Mouse (Mus musculus): ENCODE data around the gene Efnb2. TPM values are rescaled to one million over a fixed set of nuclear protein-coding genes. Genes with fewer than 3 reads are reported as not detected.

Gene Efnb2
- polyA plus RNA-seq, 1 experiment from 2014 or later = 14.7 TPM

GRCm38 (mm10) chr8:8602616-8603461, 58.2 kb downstream of the Efnb2 start:
- H3K4me1 ChIP-seq = no peaks in the 10 kb centered on the region
- H3K4me3 ChIP-seq (replicated peaks) = no peak overlapping the region
- ATAC-seq (ENCODE audit: low FRiP score) = no peak
- no peaks in the 10 kb centered on the region for H3K36me3 ChIP-seq
- 85% methylated on average over 7 of the region's 7 CpGs for WGBS
- H3K27me3 ChIP-seq (replicated peaks) = no peaks in the 10 kb centered on the region
- H3K4me2 ChIP-seq = no peak overlapping the region
- no peak overlapping the region for H3K9ac ChIP-seq (replicated peaks)
- no peak overlapping the region for H3K27ac ChIP-seq (replicated peaks)
- no peaks in the 10 kb centered on the region for H3K9me3 ChIP-seq (replicated peaks)

DNA sequence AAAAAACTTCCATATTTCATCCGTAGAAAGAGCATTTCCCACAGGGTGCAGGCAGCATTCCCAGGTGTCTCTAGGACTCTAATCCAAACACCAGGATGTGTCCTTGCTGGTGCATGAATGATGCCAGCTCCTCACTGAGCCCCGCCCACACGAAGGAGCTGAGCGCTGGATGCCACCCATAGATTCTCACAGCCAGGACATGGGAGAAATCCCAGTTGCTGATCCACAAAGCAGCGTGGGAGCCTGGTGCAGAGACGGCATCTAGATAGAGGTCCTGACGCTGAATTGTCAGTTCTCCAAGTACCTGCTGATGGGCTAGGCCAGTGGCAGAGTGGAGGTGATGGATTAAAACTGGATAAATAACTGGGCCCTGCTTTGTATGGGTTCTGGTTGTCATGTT, 61.1 kb downstream of the Efnb2 start:
- no peaks in the 10 kb centered on the region for H3K4me1 ChIP-seq
- WGBS = 91% methylated on average over 7 of the region's 7 CpGs
- no peak for ATAC-seq (ENCODE audit: low FRiP score)

DNA sequence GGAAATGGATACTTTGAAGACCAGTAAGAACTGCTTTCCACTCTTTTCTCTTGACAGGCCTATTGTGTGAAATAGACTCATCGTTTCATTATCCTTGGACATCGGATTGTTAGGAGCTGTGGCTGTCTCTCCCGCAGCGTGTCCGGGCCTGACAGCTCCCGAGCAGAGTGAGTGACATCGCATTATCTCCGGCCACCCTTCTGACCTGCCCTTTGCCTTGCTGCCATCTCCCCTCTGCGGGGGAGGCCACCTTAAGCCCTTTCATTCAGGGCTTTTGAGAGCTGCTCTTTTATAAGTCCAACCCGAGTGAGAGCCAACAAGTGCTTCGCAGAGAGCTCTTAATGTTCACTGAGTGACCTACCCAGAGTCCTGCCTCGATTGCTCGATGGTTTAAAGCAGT, 63.6 kb downstream of the Efnb2 start:
- no peak for ATAC-seq (ENCODE audit: low FRiP score)
- 11% methylated on average over 13 of the region's 13 CpGs for WGBS
- Histone ChIP-seq H3K4me1 (no peaks in the 10 kb centered on the region), H3K27ac (replicated peaks) (no peak overlapping the region), H3K9me3 (replicated peaks) (no peaks in the 10 kb centered on the region), H3K4me2 (no peak overlapping the region), H3K4me3 (replicated peaks) (no peak overlapping the region), H3K27me3 (replicated peaks) (no peaks in the 10 kb centered on the region), H3K36me3 (no peaks in the 10 kb centered on the region), H3K9ac (replicated peaks) (no peak overlapping the region)

More for the DNA sequence above, 61.1 kb downstream of the Efnb2 start:
- no peak overlapping the region for H3K9ac ChIP-seq (replicated peaks)
- H3K27me3 ChIP-seq (replicated peaks) = no peaks in the 10 kb centered on the region
- no peaks in the 10 kb centered on the region for H3K36me3 ChIP-seq
- H3K4me2 ChIP-seq = no peak overlapping the region
- H3K27ac ChIP-seq (replicated peaks) = no peak overlapping the region
- no peak overlapping the region for H3K4me3 ChIP-seq (replicated peaks)
- no peaks in the 10 kb centered on the region for H3K9me3 ChIP-seq (replicated peaks)

GRCm38 (mm10) chr8:8595831-8596611, 65.0 kb downstream of the Efnb2 start:
- H3K4me3 ChIP-seq (replicated peaks) = no peak overlapping the region
- WGBS = 57% methylated on average over 12 of the region's 12 CpGs
- H3K9me3 ChIP-seq (replicated peaks) = no peaks in the 10 kb centered on the region
- H3K4me1 ChIP-seq = no peaks in the 10 kb centered on the region
- no peaks in the 10 kb centered on the region for H3K27me3 ChIP-seq (replicated peaks)
- H3K27ac ChIP-seq (replicated peaks) = no peak overlapping the region
- H3K9ac ChIP-seq (replicated peaks) = no peak overlapping the region
- H3K36me3 ChIP-seq = no peaks in the 10 kb centered on the region
- ATAC-seq (ENCODE audit: low FRiP score) = no peak
- no peak overlapping the region for H3K4me2 ChIP-seq

DNA sequence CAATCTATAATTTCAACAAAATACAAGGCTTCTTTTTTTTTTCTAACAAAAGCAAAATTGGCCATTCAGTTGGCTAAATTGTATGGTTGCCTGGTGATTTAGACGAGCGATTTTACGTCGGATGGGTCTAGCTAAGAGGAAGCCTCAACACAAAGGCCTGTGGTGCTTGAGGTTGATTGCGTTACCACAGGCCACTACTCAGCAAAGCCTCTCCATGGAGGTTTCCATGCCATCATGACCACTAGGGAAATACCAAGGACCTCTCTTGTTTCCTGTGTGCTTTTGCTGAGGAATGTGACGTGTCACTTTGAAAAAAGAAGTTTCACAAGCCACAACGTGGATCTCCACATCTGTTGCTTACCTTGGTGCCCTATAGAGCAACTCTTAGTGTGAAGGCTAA, 67.2 kb downstream of the Efnb2 start:
- Histone ChIP-seq H3K4me3 (replicated peaks) (no peak overlapping the region), H3K4me1 (no peaks in the 10 kb centered on the region), H3K27ac (replicated peaks) (no peak overlapping the region), H3K27me3 (replicated peaks) (no peaks in the 10 kb centered on the region), H3K9me3 (replicated peaks) (no peaks in the 10 kb centered on the region), H3K4me2 (no peak overlapping the region), H3K36me3 (no peaks in the 10 kb centered on the region), H3K9ac (replicated peaks) (no peak overlapping the region)
- ATAC-seq (ENCODE audit: low FRiP score) = no peak
- WGBS = 80% methylated on average over 7 of the region's 7 CpGs

GRCm38 (mm10) chr8:8593371-8593770, 67.7 kb downstream of the Efnb2 start:
- ATAC-seq (ENCODE audit: low FRiP score) = no peak
- no peaks in the 10 kb centered on the region for H3K27me3 ChIP-seq (replicated peaks)
- H3K36me3 ChIP-seq = no peaks in the 10 kb centered on the region
- no peak overlapping the region for H3K4me3 ChIP-seq (replicated peaks)
- H3K4me2 ChIP-seq = no peak overlapping the region
- 93% methylated on average over 6 of the region's 6 CpGs for WGBS
- no peaks in the 10 kb centered on the region for H3K9me3 ChIP-seq (replicated peaks)
- H3K9ac ChIP-seq (replicated peaks) = no peak overlapping the region
- no peaks in the 10 kb centered on the region for H3K4me1 ChIP-seq
- no peak overlapping the region for H3K27ac ChIP-seq (replicated peaks)

DNA sequence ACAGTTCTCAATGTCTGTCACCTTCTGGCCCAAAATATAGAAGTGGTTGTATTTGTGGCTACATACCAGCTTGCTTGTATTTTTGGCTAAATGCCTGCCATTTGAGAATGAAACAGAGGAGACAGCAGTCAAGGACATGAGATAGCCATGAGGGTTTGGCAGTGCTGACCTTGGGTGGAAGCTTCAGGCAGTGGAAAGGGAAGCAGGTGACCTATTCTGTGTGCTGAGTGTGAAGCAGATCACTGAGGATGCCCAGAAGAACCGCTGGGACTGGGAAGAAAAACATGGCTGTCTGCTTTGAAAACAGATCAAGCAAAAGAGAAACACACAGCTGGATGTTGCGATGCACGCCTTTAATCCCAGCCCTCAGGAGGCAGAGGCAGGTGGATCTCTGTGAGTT, 68.7 kb downstream of the Efnb2 start:
- WGBS = 97% methylated on average over 3 of the region's 3 CpGs
- H3K9ac ChIP-seq (replicated peaks) = no peak overlapping the region
- no peak overlapping the region for H3K4me3 ChIP-seq (replicated peaks)
- no peaks in the 10 kb centered on the region for H3K27me3 ChIP-seq (replicated peaks)
- no peaks in the 10 kb centered on the region for H3K36me3 ChIP-seq
- no peak overlapping the region for H3K27ac ChIP-seq (replicated peaks)
- no peaks in the 10 kb centered on the region for H3K9me3 ChIP-seq (replicated peaks)
- H3K4me2 ChIP-seq = no peak overlapping the region
- ATAC-seq (ENCODE audit: low FRiP score) = no peak
- no peaks in the 10 kb centered on the region for H3K4me1 ChIP-seq

DNA sequence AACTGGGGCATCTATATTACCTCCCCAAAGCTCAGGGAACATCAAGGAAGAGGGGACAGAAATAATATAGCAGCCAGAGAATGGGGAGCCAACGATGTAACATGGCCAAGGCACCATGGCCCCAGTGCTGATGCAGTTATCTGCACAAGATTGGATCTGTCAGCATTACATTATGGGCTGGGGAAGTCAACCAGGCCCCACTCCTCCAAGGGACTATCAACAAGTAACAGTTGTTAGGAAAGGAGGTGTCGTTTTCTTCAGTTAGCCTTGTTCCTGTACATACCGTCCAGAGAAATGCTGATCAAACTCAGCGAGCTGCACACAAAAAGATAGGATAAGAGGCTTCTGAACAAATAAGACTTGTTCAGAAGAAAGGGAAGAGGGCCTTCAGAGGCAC, 77.1 kb downstream of the Efnb2 start:
- 92% methylated on average over 4 of the region's 4 CpGs for WGBS

GRCm38 (mm10) chr8:8583290-8583980, 77.6 kb downstream of the Efnb2 start:
- no peak for ATAC-seq (ENCODE audit: low FRiP score)
- no peak overlapping the region for H3K4me3 ChIP-seq (replicated peaks)
- H3K9ac ChIP-seq (replicated peaks) = no peak overlapping the region
- H3K4me1 ChIP-seq = no peaks in the 10 kb centered on the region
- WGBS = 92% methylated on average over 4 of the region's 4 CpGs
- no peaks in the 10 kb centered on the region for H3K36me3 ChIP-seq
- H3K4me2 ChIP-seq = no peak overlapping the region
- no peaks in the 10 kb centered on the region for H3K27me3 ChIP-seq (replicated peaks)
- H3K9me3 ChIP-seq (replicated peaks) = no peaks in the 10 kb centered on the region
- no peak overlapping the region for H3K27ac ChIP-seq (replicated peaks)

More for the DNA sequence above, 77.1 kb downstream of the Efnb2 start:
- no peak for ATAC-seq (ENCODE audit: low FRiP score)
- Histone ChIP-seq H3K36me3 (no peaks in the 10 kb centered on the region), H3K27me3 (replicated peaks) (no peaks in the 10 kb centered on the region), H3K4me2 (no peak overlapping the region), H3K4me1 (no peaks in the 10 kb centered on the region), H3K4me3 (replicated peaks) (no peak overlapping the region), H3K9me3 (replicated peaks) (no peaks in the 10 kb centered on the region), H3K9ac (replicated peaks) (no peak overlapping the region), H3K27ac (replicated peaks) (no peak overlapping the region)

- H3K4me2 ChIP-seq = no peak overlapping the region
- no peak overlapping the region for H3K4me3 ChIP-seq (replicated peaks)
- no peaks in the 10 kb centered on the region for H3K36me3 ChIP-seq
- H3K27me3 ChIP-seq (replicated peaks) = 0 out of 2 replicates have a peak, but pooled peaks cover 3% of the 10 kb centered on the region
- peaks cover 11% of the 10 kb centered on the region for H3K4me1 ChIP-seq
- no peak for ATAC-seq (ENCODE audit: low FRiP score)
- no peaks in the 10 kb centered on the region for H3K9me3 ChIP-seq (replicated peaks)
- no peak overlapping the region for H3K9ac ChIP-seq (replicated peaks)
- H3K27ac ChIP-seq (replicated peaks) = no peak overlapping the region
- 47% methylated on average over 11 of the region's 11 CpGs for WGBS
Observed at GRCm38 (mm10) chr8:8577770-8578303, 83.2 kb downstream of the Efnb2 start.

- Histone ChIP-seq H3K4me1 (peaks cover 11% of the 10 kb centered on the region), H3K27me3 (replicated peaks) (0 out of 2 replicates have a peak, but pooled peaks cover 3% of the 10 kb centered on the region), H3K9me3 (replicated peaks) (no peaks in the 10 kb centered on the region), H3K4me3 (replicated peaks) (no peak overlapping the region), H3K36me3 (no peaks in the 10 kb centered on the region), H3K9ac (replicated peaks) (no peak overlapping the region), H3K4me2 (no peak overlapping the region), H3K27ac (replicated peaks) (no peak overlapping the region)
- 91% methylated on average over 6 of the region's 6 CpGs for WGBS
- no peak for ATAC-seq (ENCODE audit: low FRiP score)
Observed at GRCm38 (mm10) chr8:8576833-8577232, 84.2 kb downstream of the Efnb2 start.

All from neural tube, embryonic 15.5 days (tissue).